Mouse (Mus musculus) layer of hippocampus, postnatal 14 days (tissue): ENCODE measurements around the gene Dzip1. TPM values are rescaled to one million over a fixed set of nuclear protein-coding genes. Genes with fewer than 3 reads are reported as not detected.

Experiments
- DNase-seq, 2 experiments: peaks; one replicate each; pipeline ENCODE4 v3.0.0; 2021 to 2022; ENCODE audit warnings: low spot score in 2 of 2, mixed read lengths in 1 of 2
- total RNA-seq, 2 experiments: library from RNA; stranded (reverse); gene quantifications; 2 replicates each; pipeline ENCODE4 v1.2.3; 2021

Dzip1 gene
- total RNA-seq, 2 experiments from 2014 or later: 92.5 to 103 TPM

GRCm38 (mm10) chr14:118874786-118875415, 50.4 kb downstream of the Dzip1 start:
- DNase-seq: no peak

- no peak for DNase-seq
Observed at GRCm38 (mm10) chr14:118874126-118874525, 51.1 kb downstream of the Dzip1 start.

GRCm38 (mm10) chr14:118869712-118870111, 55.5 kb downstream of the Dzip1 start:
- no peak for DNase-seq

GRCm38 (mm10) chr14:118868102-118868724, 57.0 kb downstream of the Dzip1 start:
- DNase-seq: peak; percentile 21 to 55

GRCm38 (mm10) chr14:118867366-118867765, 57.9 kb downstream of the Dzip1 start:
- no peak for DNase-seq

GRCm38 (mm10) chr14:118866014-118866811, 59.0 kb downstream of the Dzip1 start:
- DNase-seq: no peak

GRCm38 (mm10) chr14:118864905-118865304, 60.4 kb downstream of the Dzip1 start:
- no peak for DNase-seq

GRCm38 (mm10) chr14:118862253-118862652, 63.0 kb downstream of the Dzip1 start:
- no peak for DNase-seq

GRCm38 (mm10) chr14:118858318-118858717, 66.9 kb downstream of the Dzip1 start:
- DNase-seq: no peak

GRCm38 (mm10) chr14:118856563-118856962, 68.7 kb downstream of the Dzip1 start:
- DNase-seq: no peak

- no peak for DNase-seq
Observed at GRCm38 (mm10) chr14:118855141-118855800, 70.0 kb downstream of the Dzip1 start.

- peak; percentile 36 to 47 for DNase-seq
Observed at GRCm38 (mm10) chr14:118854371-118855114, 70.7 kb downstream of the Dzip1 start.

- no peak for DNase-seq
Observed at GRCm38 (mm10) chr14:118851496-118852107, 73.7 kb downstream of the Dzip1 start.

- no peak for DNase-seq
Observed at GRCm38 (mm10) chr14:118850696-118851035, 74.6 kb downstream of the Dzip1 start.

GRCm38 (mm10) chr14:118850011-118850695, 75.1 kb downstream of the Dzip1 start:
- DNase-seq: no peak

GRCm38 (mm10) chr14:118848171-118848570, 77.1 kb downstream of the Dzip1 start:
- no peak for DNase-seq

- DNase-seq: no peak
Observed at GRCm38 (mm10) chr14:118846834-118847233, 78.4 kb downstream of the Dzip1 start.

GRCm38 (mm10) chr14:118842353-118842752, 82.9 kb downstream of the Dzip1 start:
- DNase-seq: no peak

- no peak for DNase-seq
Observed at GRCm38 (mm10) chr14:118840027-118840426, 85.2 kb downstream of the Dzip1 start.

GRCm38 (mm10) chr14:118839416-118839815, 85.8 kb downstream of the Dzip1 start:
- no peak for DNase-seq
